Mouse (Mus musculus): ENCODE measurements at regions not wholly inside any gene's neighbourhood (a gene's known extent, or its start where the extent isn't known, plus 50 kb on each side); places are given as distances from the start of the nearest gene placed in this dataset.

GRCm38 (mm10) chr1:183513876-183514275 lies 95.9 kb downstream of the Hhipl2 start:
- TF ChIP-seq CTCF (IDR thresholded peaks at IDR 0.05 in 2 of 3, conservative IDR thresholded peaks at IDR 0.05 in 1 of 3; ENCODE audit: control insufficient read depth in 1 of 3, insufficient read depth in 1 of 3, low read depth in 2 of 3, low read length in 3 of 3, poor library complexity in 1 of 3, severe bottlenecking in 1 of 3) (no peak), MYB (IDR thresholded peaks at IDR 0.05; ENCODE audit: low read depth, low read length) (no peak), POLR2AphosphoS2 (IDR thresholded peaks at IDR 0.05; ENCODE audit: low read length) (no peak), CHD2 (IDR thresholded peaks at IDR 0.05; ENCODE audit: low read length) (no peak), POLR2AphosphoS5 (IDR thresholded peaks at IDR 0.05; ENCODE audit: borderline replicate concordance, low read depth, low read length) (no peak), SIN3A (IDR thresholded peaks at IDR 0.05; ENCODE audit: low read length) (no peak), SMC3 (IDR thresholded peaks at IDR 0.05; ENCODE audit: low read depth, low read length) (no peak), ZNF384 (IDR thresholded peaks at IDR 0.05; ENCODE audit: low read depth, low read length) (no peak), ZC3H11A (IDR thresholded peaks at IDR 0.05; ENCODE audit: low read depth, low read length) (no peak), BHLHE40 (IDR thresholded peaks at IDR 0.05; ENCODE audit: borderline replicate concordance, low read depth, low read length) (no peak), ELF1 (IDR thresholded peaks at IDR 0.05; ENCODE audit: low read depth, low read length) (no peak), ZKSCAN1 (IDR thresholded peaks at IDR 0.05; ENCODE audit: low read depth, low read length) (no peak), USF1 (IDR thresholded peaks at IDR 0.05; ENCODE audit: low read depth, low read length) (no peak), EP300 (IDR thresholded peaks at IDR 0.05; ENCODE audit: low read depth in 1 of 2, low read length in 2 of 2) (no peak), ETS1 (IDR thresholded peaks at IDR 0.05; ENCODE audit: low read depth, low read length) (no peak), JUND (IDR thresholded peaks at IDR 0.05; ENCODE audit: low read depth, low read length) (no peak), MAFK (IDR thresholded peaks at IDR 0.05; ENCODE audit: borderline replicate concordance, low read depth, low read length) (no peak), NRF1 (IDR thresholded peaks at IDR 0.05; ENCODE audit: insufficient read depth, low read depth, low read length, poor library complexity, severe bottlenecking) (no peak), TCF12 (IDR thresholded peaks at IDR 0.05; ENCODE audit: low read depth, low read length) (no peak)

GRCm38 (mm10) chr1:183514281-183514983 lies 96.4 kb downstream of the Hhipl2 start:
- Histone ChIP-seq H3K79me2 (ENCODE audit: control insufficient read depth, insufficient read depth, low read length, poor library complexity) (no peaks in the 10 kb centered on the region), H3K9ac (ENCODE audit: control insufficient read depth, low read depth, low read length, poor library complexity, severe bottlenecking) (no peak overlapping the region), H3K4me1 (ENCODE audit: control insufficient read depth in 1 of 2, insufficient read depth in 2 of 2, low read length in 2 of 2) (peaks cover 3% of the 10 kb centered on the region in 2 experiments; a peak in 2 of 4 replicates), H3K27ac (ENCODE audit: control insufficient read depth, low read depth, low read length) (no peak overlapping the region), H3K4me3 (ENCODE audit: control insufficient read depth in 1 of 2, insufficient read depth in 1 of 2, low read depth in 2 of 2, low read length in 2 of 2) (no peak overlapping the region), H3K27me3 (ENCODE audit: control insufficient read depth in 1 of 2, insufficient read depth in 2 of 2, low read length in 2 of 2) (no peaks in the 10 kb centered on the region), H3K9me3 (replicated peaks; ENCODE audit: insufficient read depth, low read length) (no peaks in the 10 kb centered on the region), H3K36me3 (ENCODE audit: control insufficient read depth in 1 of 2, insufficient read depth in 2 of 2, low read length in 2 of 2) (peaks cover 0 to 6% of the 10 kb centered on the region in 2 experiments; a peak in 2 of 4 replicates)
- no peak for DNase-seq (ENCODE audit: low read depth, low spot score)
- no peak for TF ChIP-seq POLR2AphosphoS5 (IDR thresholded peaks at IDR 0.05; ENCODE audit: borderline replicate concordance, low read depth, low read length)
- no peak for TF ChIP-seq MXI1 (IDR thresholded peaks at IDR 0.05; ENCODE audit: low read depth, low read length)
- no peak for TF ChIP-seq KAT2A (conservative IDR thresholded peaks at IDR 0.05; ENCODE audit: low read depth, low read length)
- TF ChIP-seq GABPA (IDR thresholded peaks at IDR 0.05; ENCODE audit: low read depth, low read length) = no peak
- no peak for TF ChIP-seq TCF12 (IDR thresholded peaks at IDR 0.05; ENCODE audit: low read depth, low read length)
- no peak for TF ChIP-seq NELFE (IDR thresholded peaks at IDR 0.05; ENCODE audit: low read depth, low read length)
- TF ChIP-seq CHD2 (IDR thresholded peaks at IDR 0.05; ENCODE audit: low read length) = no peak
- TF ChIP-seq SIN3A (IDR thresholded peaks at IDR 0.05; ENCODE audit: low read length) = no peak
- no peak for TF ChIP-seq E2F4 (IDR thresholded peaks at IDR 0.05; ENCODE audit: borderline replicate concordance, low read depth, low read length)
- TF ChIP-seq POLR2AphosphoS2 (IDR thresholded peaks at IDR 0.05; ENCODE audit: low read length) = no peak
- no peak for TF ChIP-seq NRF1 (IDR thresholded peaks at IDR 0.05; ENCODE audit: insufficient read depth, low read depth, low read length, poor library complexity, severe bottlenecking)

More at GRCm38 (mm10) chr1:183513876-183514275, 95.9 kb downstream of the Hhipl2 start:
- peaks cover 0 to 6% of the 10 kb centered on the region in 2 experiments; a peak in 2 of 4 replicates for H3K36me3 ChIP-seq (ENCODE audit: control insufficient read depth in 1 of 2, insufficient read depth in 2 of 2, low read length in 2 of 2)
- no peak for DNase-seq (ENCODE audit: low read depth, low spot score)
- no peaks in the 10 kb centered on the region for H3K79me2 ChIP-seq (ENCODE audit: control insufficient read depth, insufficient read depth, low read length, poor library complexity)
- H3K9me3 ChIP-seq (replicated peaks; ENCODE audit: insufficient read depth, low read length) = no peaks in the 10 kb centered on the region
- no peak overlapping the region for H3K9ac ChIP-seq (ENCODE audit: control insufficient read depth, low read depth, low read length, poor library complexity, severe bottlenecking)
- no peak overlapping the region for H3K4me3 ChIP-seq (ENCODE audit: control insufficient read depth in 1 of 2, insufficient read depth in 1 of 2, low read depth in 2 of 2, low read length in 2 of 2)
- no peak overlapping the region for H3K27ac ChIP-seq (ENCODE audit: control insufficient read depth, low read depth, low read length)
- peaks cover 3% of the 10 kb centered on the region in 2 experiments; a peak in 2 of 4 replicates for H3K4me1 ChIP-seq (ENCODE audit: control insufficient read depth in 1 of 2, insufficient read depth in 2 of 2, low read length in 2 of 2)
- H3K27me3 ChIP-seq (ENCODE audit: control insufficient read depth in 1 of 2, insufficient read depth in 2 of 2, low read length in 2 of 2) = no peaks in the 10 kb centered on the region

Measured in MEL (cell line).